Mouse (Mus musculus) liver, embryonic 13.5 days (tissue): ENCODE results near the gene Gm12169. TPM values are rescaled to one million over a fixed set of nuclear protein-coding genes. Genes with fewer than 3 reads are reported as not detected.

Experiments
- polyA plus RNA-seq: library from polyadenylated mRNA; unstranded; fragments of >200 nt; fragmentation: Nextera tagmentation; extraction: Ambion mirVana; gene quantifications from 2 replicates; pipeline ENCODE4 v1.2.1, GENCODE M21; 2015

Gene Gm12169
- polyA plus RNA-seq, 1 experiment from 2014 or later: not detected

Other genes starting within 250 kb of the Gm12169 start
- gene Cyfip2, start 211.4 kb upstream of the Gm12169 start, polyA plus RNA-seq: 2.8 and 3.4 TPM in 2 replicates
- gene Itk, start 134.7 kb upstream of the Gm12169 start, polyA plus RNA-seq: 0.12 and 0.16 TPM in 2 replicates
- not detected in 2 replicates for gene Fam71b, start 127.7 kb upstream of the Gm12169 start, polyA plus RNA-seq
- gene Med7, start 87.3 kb upstream of the Gm12169 start, polyA plus RNA-seq: 62.4 and 67.7 TPM in 2 replicates
- gene Havcr2, start 69.3 kb upstream of the Gm12169 start, polyA plus RNA-seq: 0.09 and 0.19 TPM in 2 replicates
- not detected in 2 replicates for gene BC053393, start 47.3 kb downstream of the Gm12169 start, polyA plus RNA-seq
- not detected in 2 replicates for gene Dppa1, start 105.0 kb downstream of the Gm12169 start, polyA plus RNA-seq
- 19.6 and 21.3 TPM in 2 replicates for gene Timd2, start 182.8 kb downstream of the Gm12169 start, polyA plus RNA-seq
- gene Havcr1, start 210.9 kb downstream of the Gm12169 start, polyA plus RNA-seq: not detected in 2 replicates